Mouse (Mus musculus) kidney, postnatal 4 days (tissue): Measurements from ENCODE around the gene Crebzf.

Experiments used
- DNase-seq, 2 experiments: peaks; one replicate each; pipeline ENCODE4 v3.0.0; 2021; ENCODE audit warnings: mixed read lengths in 2 of 2

Gene Crebzf

GRCm38 (mm10) chr7:90442518-90443080, at the start of gene Crebzf:
Gene Crebzf (plus strand): TSS chr7:90442729.
- peak; percentile 95 to 98 for DNase-seq

GRCm38 (mm10) chr7:90395073-90395472, 47.5 kb upstream of the Crebzf start:
- no peak for DNase-seq

- DNase-seq = no peak
These were observed 46.6 kb upstream of the Crebzf start for GRCm38 (mm10) chr7:90395928-90396327.

- peak; percentile 78 to 80 for DNase-seq
These were observed 32.6 kb upstream of the Crebzf start for GRCm38 (mm10) chr7:90409934-90410333.

- peak; percentile 81 to 88 for DNase-seq
These were observed 16.2 kb upstream of the Crebzf start, which contains the start of gene Ccdc89 for GRCm38 (mm10) chr7:90426020-90427001. Gene Ccdc89 (plus strand): TSS chr7:90426577.

GRCm38 (mm10) chr7:90427006-90427405, 15.5 kb upstream of the Crebzf start:
- DNase-seq = no peak

GRCm38 (mm10) chr7:90432221-90432620, 10.3 kb upstream of the Crebzf start:
- no peak for DNase-seq

- DNase-seq = no peak
These were observed 2.5 kb upstream of the Crebzf start for GRCm38 (mm10) chr7:90440044-90440443.

- no peak for DNase-seq
These were observed 459 bp upstream of the Crebzf start for GRCm38 (mm10) chr7:90442070-90442469.

GRCm38 (mm10) chr7:90443101-90444091, 867 bp downstream of the Crebzf start:
- DNase-seq = peak; percentile 77 to 87

- DNase-seq = peak in 1 of 2 experiments; percentile 21
These were observed 1.7 kb downstream of the Crebzf start for GRCm38 (mm10) chr7:90444206-90444605.

- DNase-seq = no peak
These were observed 13.8 kb downstream of the Crebzf start for GRCm38 (mm10) chr7:90456149-90456844.

- DNase-seq = peak; percentile 86 to 92
These were observed 14.4 kb downstream of the Crebzf start, which contains the start of gene Tmem126a for GRCm38 (mm10) chr7:90456845-90457468. Gene Tmem126a (minus strand): TSS chr7:90457229.

- DNase-seq = no peak
These were observed 15.0 kb downstream of the Crebzf start for GRCm38 (mm10) chr7:90457517-90457916.

GRCm38 (mm10) chr7:90460330-90460729, 17.8 kb downstream of the Crebzf start:
- peak; percentile 43 to 55 for DNase-seq

- DNase-seq = peak; percentile 41 to 66
These were observed 18.4 kb downstream of the Crebzf start for GRCm38 (mm10) chr7:90460930-90461329.

- DNase-seq = no peak
These were observed 18.9 kb downstream of the Crebzf start for GRCm38 (mm10) chr7:90461441-90461840.

- no peak for DNase-seq
These were observed 31.0 kb downstream of the Crebzf start for GRCm38 (mm10) chr7:90473511-90473910.

GRCm38 (mm10) chr7:90475793-90476312, 33.3 kb downstream of the Crebzf start, which contains the start of gene Tmem126b:
Gene Tmem126b (minus strand): TSS chr7:90476001.
- peak; percentile 99 for DNase-seq

- DNase-seq = no peak
These were observed 34.0 kb downstream of the Crebzf start, which contains the start of gene Dlg2 for GRCm38 (mm10) chr7:90476313-90477245. Gene Dlg2 (plus strand): TSS chr7:90476672.
